Comparison of ENCODE assay signal across 20 mouse cellular contexts in the genomic region with DNA sequence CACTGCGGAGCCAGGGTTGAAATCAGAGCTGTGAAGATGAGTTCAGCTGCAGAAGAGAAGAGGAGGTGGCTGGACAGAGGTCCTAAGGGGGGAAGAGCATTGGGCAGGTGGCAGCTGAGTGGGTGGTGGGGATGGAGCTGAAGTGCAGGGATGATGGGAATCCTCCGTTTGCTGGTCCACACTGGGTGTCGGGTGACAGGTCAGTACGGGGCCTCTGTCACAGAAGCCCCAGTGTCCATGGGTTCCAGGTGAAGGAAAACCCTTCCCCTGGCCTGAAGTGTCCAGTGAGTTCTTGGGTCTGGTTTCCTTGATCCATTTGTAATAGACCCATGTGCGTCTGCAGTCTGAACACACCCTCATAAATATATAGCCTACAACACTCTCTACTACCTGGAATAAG.
"Had no signal": no experiment of that assay in that cellular context is flagged by ENCODE, and none has a peak within 500 bp of the region (broad histone marks: within the 10 kb centered on the region; RNA-seq: fewer than 3 reads in every experiment).

No protein-coding gene starts in this region.

- DNase-seq: forebrain, postnatal 0 days; gastrocnemius, postnatal 14 days; gastrocnemius, postnatal 36 days; heart, adult 18-20 months; heart, postnatal 10 days; kidney, adult 11 months; kidney, postnatal 36 days; layer of hippocampus, postnatal 36 days; left cerebral cortex, postnatal 4 days had no signal

- H3K9ac ChIP-seq: forebrain, postnatal 0 days; heart, embryonic 12.5 days; hindbrain, embryonic 13.5 days; hindbrain, embryonic 15.5 days; kidney, embryonic 15.5 days; limb, embryonic 13.5 days; limb, embryonic 15.5 days had no signal

- H3K4me2 ChIP-seq: heart, embryonic 12.5 days; hindbrain, embryonic 13.5 days; hindbrain, embryonic 15.5 days; kidney, embryonic 15.5 days; limb, embryonic 13.5 days; limb, embryonic 15.5 days had no signal

- H3K27me3 ChIP-seq: hindbrain, embryonic 15.5 days had no signal

- H3K36me3 ChIP-seq: heart, embryonic 10.5 days; heart, embryonic 12.5 days; hindbrain, embryonic 13.5 days; hindbrain, embryonic 15.5 days; kidney, embryonic 15.5 days; limb, embryonic 13.5 days; limb, embryonic 15.5 days had no signal

- H3K9me3 ChIP-seq: heart, embryonic 10.5 days; heart, embryonic 12.5 days; hindbrain, embryonic 13.5 days; hindbrain, embryonic 15.5 days; kidney, embryonic 15.5 days; limb, embryonic 13.5 days; limb, embryonic 15.5 days had no signal

- ATAC-seq: hindbrain, postnatal 0 days; intestine, embryonic 16.5 days had no signal

- H3K27ac ChIP-seq: heart, embryonic 10.5 days; hindbrain, embryonic 13.5 days; hindbrain, embryonic 15.5 days; hindbrain, postnatal 0 days; kidney, embryonic 15.5 days; kidney, postnatal 0 days; layer of hippocampus, adult 2 months; limb, embryonic 13.5 days; limb, embryonic 15.5 days had no signal

- H3K4me3 ChIP-seq: heart, embryonic 10.5 days; heart, embryonic 12.5 days; hindbrain, embryonic 13.5 days; hindbrain, embryonic 15.5 days; kidney, embryonic 15.5 days; layer of hippocampus, adult 2 months; limb, embryonic 13.5 days; limb, embryonic 15.5 days had no signal
